Mouse (Mus musculus) bone marrow, adult 2 months (tissue): ENCODE results near the gene Cltb. TPM values are rescaled to one million over a fixed set of nuclear protein-coding genes. Genes with fewer than 3 reads are reported as not detected.

Experiments
- H3K27ac ChIP-seq: fragments of 200-500 bp; 2 replicates; pipeline ENCODE4 v1.5.1; 2012; ENCODE audit warnings: low read depth, mild to moderate bottlenecking, control low read depth, inconsistent platforms, low read length; ENCODE audit not compliant: control insufficient read depth, poor library complexity, insufficient read depth
- H3K4me1 ChIP-seq: fragments of 200-500 bp; 2 replicates; pipeline ENCODE4 v1.6.1; 2011; ENCODE audit warnings: low read length; ENCODE audit not compliant: control insufficient read depth, insufficient read depth
- H3K4me3 ChIP-seq: fragments of 200-500 bp; replicated peaks from 2 replicates; pipeline ENCODE3; 2011; ENCODE audit warnings: mild to moderate bottlenecking, low read depth, low read length, control low read depth; ENCODE audit not compliant: control insufficient read depth
- CTCF ChIP-seq: fragments of 200-500 bp; IDR thresholded peaks from 2 replicates; pipeline ENCODE4 v1.5.1; 2011; ENCODE audit warnings: low read length, control low read depth; ENCODE audit not compliant: control insufficient read depth, insufficient read depth
- POLR2A ChIP-seq: fragments of 200-500 bp; IDR thresholded peaks from 2 replicates; pipeline ENCODE4 v1.6.1; 2011; ENCODE audit warnings: low read depth, mild to moderate bottlenecking, control low read depth, low read length, borderline replicate concordance; ENCODE audit not compliant: control insufficient read depth
- WGBS: fragments of 180-500 bp; shearing (Covaris S2); methylation state at CpG from one replicate; pipeline ENCODE4 v1.1.7; 2018; 5-methylcytosine and 5-hydroxymethylcytosine counted together
- polyA plus RNA-seq: library from polyadenylated mRNA; stranded (reverse); fragments of >200 nt; gene quantifications from 2 replicates; pipeline ENCODE4 v1.2.4, GENCODE M21; 2011; ENCODE audit warnings: low replicate concordance; ENCODE audit not compliant: missing spikeins, insufficient read depth, insufficient read length

The Cltb gene
- polyA plus RNA-seq, 1 experiment: 19.8 TPM

- Histone ChIP-seq H3K4me1 (no peaks in the 10 kb centered on the region; the same call in none of the 2 replicates), H3K27ac (peak within 1 kb of the TSS; percentile 61), H3K4me3 (peak within 1 kb of the TSS; percentile 90)
- TF ChIP-seq POLR2A (peak; percentile 40; the same call in 1 of the 2 replicates), CTCF (no peak)
- WGBS: under 1% methylated on average over 51 of the region's 51 CpGs
These were observed 20.9 kb downstream of the Cltb start, which contains the start of the genes Nop16 and Higd2a for GRCm38 (mm10) chr13:54589996-54590951. Gene Nop16, minus strand, starts transcription at chr13:54590090. Gene Higd2a, plus strand, starts transcription at chr13:54590207.

- TF ChIP-seq CTCF (no peak), POLR2A (no peak)
- Histone ChIP-seq H3K27ac (peak overlapping the region; percentile 21; the same call in 1 of the 2 replicates), H3K4me1 (no peaks in the 10 kb centered on the region; the same call in 1 of the 2 replicates), H3K4me3 (peak overlapping the region; percentile 90)
- WGBS: under 1% methylated on average over 24 of the region's 24 CpGs
These were observed 21.6 kb downstream of the Cltb start for GRCm38 (mm10) chr13:54589414-54589995.

GRCm38 (mm10) chr13:54585831-54586230, 25.3 kb downstream of the Cltb start:
- WGBS: 67% methylated on average over 11 of the region's 11 CpGs
- H3K27ac ChIP-seq: no peak overlapping the region
- H3K4me1 ChIP-seq: no peaks in the 10 kb centered on the region; the same call in 1 of the 2 replicates
- TF ChIP-seq POLR2A: no peak
- TF ChIP-seq CTCF: no peak
- H3K4me3 ChIP-seq: no peak overlapping the region

- Histone ChIP-seq H3K4me1 (peaks cover 2% of the 10 kb centered on the region; the same call in 1 of the 2 replicates), H3K4me3 (no peak overlapping the region), H3K27ac (no peak overlapping the region)
- no peak for TF ChIP-seq CTCF
- TF ChIP-seq POLR2A: no peak
- 85% methylated on average over 5 of the region's 5 CpGs for WGBS
These were observed 28.3 kb downstream of the Cltb start for GRCm38 (mm10) chr13:54582860-54583259.

- TF ChIP-seq CTCF: no peak
- no peak for TF ChIP-seq POLR2A
- Histone ChIP-seq H3K4me1 (peaks cover 3% of the 10 kb centered on the region), H3K27ac (no peak overlapping the region), H3K4me3 (no peak overlapping the region)
- WGBS: 78% methylated on average over 10 of the region's 10 CpGs
These were observed 29.0 kb downstream of the Cltb start for GRCm38 (mm10) chr13:54582126-54582525.

GRCm38 (mm10) chr13:54581385-54581784, 29.8 kb downstream of the Cltb start:
- H3K4me3 ChIP-seq: no peak overlapping the region
- TF ChIP-seq POLR2A: no peak
- TF ChIP-seq CTCF: no peak

GRCm38 (mm10) chr13:54577652-54578507, 33.3 kb downstream of the Cltb start:
- 43% methylated on average over 21 of the region's 21 CpGs for WGBS
- Histone ChIP-seq H3K27ac (peak overlapping the region; percentile 49; the same call in 1 of the 2 replicates), H3K4me1 (peaks cover 6% of the 10 kb centered on the region), H3K4me3 (no peak overlapping the region)
- peak; percentile 40; the same call in 1 of the 2 replicates for TF ChIP-seq POLR2A
- no peak for TF ChIP-seq CTCF

More at GRCm38 (mm10) chr13:54581385-54581784, 29.8 kb downstream of the Cltb start:
- Histone ChIP-seq H3K27ac (no peak overlapping the region), H3K4me1 (peaks cover 3% of the 10 kb centered on the region)
- WGBS: 82% methylated on average over 2 of the region's 2 CpGs

- H3K4me1 ChIP-seq: peaks cover 6% of the 10 kb centered on the region
- TF ChIP-seq CTCF: no peak
- no peak for TF ChIP-seq POLR2A
- peak overlapping the region; percentile 63 for H3K4me3 ChIP-seq
- 9% methylated on average over 19 of the region's 19 CpGs for WGBS
- H3K27ac ChIP-seq: peak overlapping the region; percentile 12; the same call in 1 of the 2 replicates
These were observed 35.7 kb downstream of the Cltb start for GRCm38 (mm10) chr13:54575489-54575888.
